Mouse (Mus musculus) embryo, embryonic 11 days (tissue): ENCODE data around the gene Tbc1d23.
"Not testable (repeated sequence)": the region's sequence is repeated elsewhere in the genome, so short reads cannot be mapped to it uniquely, and the experiment has no call there.

Source experiments
- DNase-seq: peaks from one replicate; pipeline ENCODE4 v3.0.0-alpha.2; 2015

Tbc1d23 gene

GRCm38 (mm10) chr16:57231089-57231936 lies at the start of gene Tbc1d23:
TSS of gene Tbc1d23 (minus strand) at chr16:57231504.
- DNase-seq, result peak; percentile 97

GRCm38 (mm10) chr16:57280221-57281217 lies 49.2 kb upstream of the Tbc1d23 start:
- no peak for DNase-seq

- no peak for DNase-seq
Observed at GRCm38 (mm10) chr16:57278976-57279626, 47.8 kb upstream of the Tbc1d23 start.

GRCm38 (mm10) chr16:57269751-57270150 lies 38.4 kb upstream of the Tbc1d23 start:
- no peak for DNase-seq

GRCm38 (mm10) chr16:57268058-57268841 lies 36.9 kb upstream of the Tbc1d23 start:
- DNase-seq, result no peak

- no peak for DNase-seq
Observed at GRCm38 (mm10) chr16:57267068-57267467, 35.8 kb upstream of the Tbc1d23 start.

- DNase-seq, result no peak
Observed at GRCm38 (mm10) chr16:57260152-57260551, 28.8 kb upstream of the Tbc1d23 start.

- no peak for DNase-seq
Observed at GRCm38 (mm10) chr16:57259356-57260083, 28.2 kb upstream of the Tbc1d23 start.

- peak; percentile 37 for DNase-seq
Observed at GRCm38 (mm10) chr16:57251589-57252421, 20.5 kb upstream of the Tbc1d23 start.

GRCm38 (mm10) chr16:57250991-57251390 lies 19.7 kb upstream of the Tbc1d23 start:
- no peak for DNase-seq

- no peak for DNase-seq
Observed at GRCm38 (mm10) chr16:57247464-57247863, 16.2 kb upstream of the Tbc1d23 start.

GRCm38 (mm10) chr16:57246596-57246995 lies 15.3 kb upstream of the Tbc1d23 start:
- no peak for DNase-seq

- peak; percentile 85 for DNase-seq
Observed at GRCm38 (mm10) chr16:57243858-57244248, 12.5 kb upstream of the Tbc1d23 start.

- DNase-seq, result peak; percentile 58
Observed at GRCm38 (mm10) chr16:57243205-57243857, 12.0 kb upstream of the Tbc1d23 start.

GRCm38 (mm10) chr16:57242857-57243204 lies 11.5 kb upstream of the Tbc1d23 start:
- DNase-seq, result no peak

GRCm38 (mm10) chr16:57235871-57236510 lies 4.7 kb upstream of the Tbc1d23 start:
- no peak for DNase-seq

GRCm38 (mm10) chr16:57231937-57232310 lies 620 bp upstream of the Tbc1d23 start:
- DNase-seq, result not testable (repeated sequence)

GRCm38 (mm10) chr16:57226444-57226843 lies 4.9 kb downstream of the Tbc1d23 start:
- DNase-seq, result no peak

GRCm38 (mm10) chr16:57220361-57220760 lies 10.9 kb downstream of the Tbc1d23 start:
- DNase-seq, result no peak
